Comparison of ENCODE assay signal across 18 mouse cellular contexts in genomic region chr4:57217746-57218145, GRCm38 (mm10).
"Had no signal": no experiment of that assay in that cellular context is flagged by ENCODE, and none has a peak within 500 bp of the region (broad histone marks: within the 10 kb centered on the region; RNA-seq: fewer than 3 reads in every experiment).

No protein-coding gene starts in this region.

- H3K4me3 ChIP-seq: midbrain, embryonic 10.5 days; midbrain, embryonic 12.5 days; myocyte; neural tube, embryonic 13.5 days; neural tube, embryonic 15.5 days had no signal

- H3K27ac ChIP-seq: midbrain, embryonic 10.5 days; midbrain, embryonic 12.5 days; neural tube, embryonic 13.5 days; neural tube, embryonic 15.5 days had no signal

- DNase-seq: lung, adult 18-20 months; lung, embryonic 14.5 days; lung, postnatal 10 days; lung, postnatal 4 days; midbrain, embryonic 14.5 days; retina, postnatal 1 day; right cerebral cortex, postnatal 14 days; right cerebral cortex, postnatal 4 days; spleen, adult 18-20 months; thymus, adult 18-20 months; thymus, postnatal 14 days; thymus, postnatal 36 days had no signal

- ATAC-seq: midbrain, embryonic 16.5 days had no signal
